Mouse (Mus musculus) CH12.LX (cell line): ENCODE measurements around the gene Nrap.

Experiments used
- RAD21 ChIP-seq: IDR thresholded peaks from 2 replicates; pipeline ENCODE4 v1.6.1; 2011; ENCODE audit warnings: low read depth, mild to moderate bottlenecking, low read length, improper control_type of control experiment, moderate library complexity
- TCF12 ChIP-seq: IDR thresholded peaks from 2 replicates; pipeline ENCODE4 v1.6.1; 2014; ENCODE audit warnings: low read depth, mild to moderate bottlenecking, inconsistent platforms, low read length, improper control_type of control experiment

GRCm38 (mm10) chr19:56353689-56354088, 36.1 kb downstream of the Nrap start:
- TF ChIP-seq RAD21 = no peak
- TF ChIP-seq TCF12 = no peak
